Mouse (Mus musculus) myocyte (in vitro differentiated cells): ENCODE data around the gene Tmem94. TPM values are rescaled to one million over a fixed set of nuclear protein-coding genes. Genes with fewer than 3 reads are reported as not detected.

Experiments
- H3K27me3 ChIP-seq: one replicate; pipeline ENCODE4 v1.6.1; 2011; ENCODE audit not compliant: control insufficient read depth, insufficient read depth, insufficient read length
- H3K36me3 ChIP-seq: one replicate; pipeline ENCODE4 v1.6.1; 2011; ENCODE audit not compliant: control insufficient read depth, insufficient read depth
- H3K4me2 ChIP-seq: one replicate; pipeline ENCODE4 v1.6.1; 2011; ENCODE audit warnings: low read depth, control low read depth
- H3K4me3 ChIP-seq: one replicate; pipeline ENCODE4 v1.5.1; 2011; ENCODE audit warnings: mild to moderate bottlenecking, control low read depth, moderate library complexity
- H3K79me2 ChIP-seq: one replicate; pipeline ENCODE4 v1.6.1; 2011; ENCODE audit not compliant: control insufficient read depth, insufficient read depth
- H3ac ChIP-seq: one replicate; pipeline ENCODE4 v1.6.1; 2011; ENCODE audit not compliant: control insufficient read depth, insufficient read length
- CEBPB ChIP-seq: IDR thresholded peaks from 2 replicates; pipeline ENCODE4 v1.6.1; 2011; ENCODE audit warnings: mild to moderate bottlenecking, moderate library complexity; ENCODE audit not compliant: poor library complexity, insufficient read depth, severe bottlenecking
- E2F4 ChIP-seq: IDR thresholded peaks from one replicate; pipeline ENCODE4 v1.6.1; 2011; ENCODE audit warnings: mild to moderate bottlenecking, control low read depth, moderate library complexity; ENCODE audit not compliant: insufficient read depth
- MAX ChIP-seq: IDR thresholded peaks from one replicate; pipeline ENCODE4 v1.6.1; 2011; ENCODE audit warnings: low read depth, mild to moderate bottlenecking, control low read depth
- MYOD1 ChIP-seq, 3 experiments: IDR thresholded peaks; one replicate each; pipeline ENCODE4 v1.6.1; 2011; ENCODE audit warnings: control low read depth in 2 of 3, low read depth in 2 of 3, mild to moderate bottlenecking in 2 of 3, moderate library complexity in 1 of 3; ENCODE audit not compliant: insufficient read length in 2 of 3, control insufficient read depth in 1 of 3
- MYOG ChIP-seq, 3 experiments: IDR thresholded peaks; one replicate each; pipeline ENCODE4 v1.6.1; 2011; ENCODE audit warnings: control low read depth in 2 of 3, low read depth in 2 of 3, mild to moderate bottlenecking in 2 of 3; ENCODE audit not compliant: insufficient read length in 2 of 3, control insufficient read depth in 1 of 3, insufficient read depth in 1 of 3
- POLR2A ChIP-seq: IDR thresholded peaks from one replicate; pipeline ENCODE4 v1.6.1; 2011; ENCODE audit warnings: low read depth, mild to moderate bottlenecking, control low read depth, moderate library complexity; ENCODE audit not compliant: insufficient read length
- POLR2AphosphoS2 ChIP-seq: IDR thresholded peaks from one replicate; pipeline ENCODE4 v1.6.1; 2011; ENCODE audit warnings: low read depth, control low read depth; ENCODE audit not compliant: insufficient read length
- REST ChIP-seq: IDR thresholded peaks from one replicate; pipeline ENCODE4 v1.6.1; 2011; ENCODE audit warnings: mild to moderate bottlenecking, control low read depth, moderate library complexity; ENCODE audit not compliant: insufficient read depth, insufficient read length
- SRF ChIP-seq: IDR thresholded peaks from one replicate; pipeline ENCODE4 v1.6.1; 2011; ENCODE audit warnings: low read depth; ENCODE audit not compliant: control insufficient read depth, insufficient read length
- TCF12 ChIP-seq: IDR thresholded peaks from one replicate; pipeline ENCODE4 v1.6.1; 2011; ENCODE audit warnings: mild to moderate bottlenecking, control low read depth; ENCODE audit not compliant: poor library complexity, insufficient read depth, severe bottlenecking
- TCF3 ChIP-seq: IDR thresholded peaks from one replicate; pipeline ENCODE4 v1.6.1; 2011; ENCODE audit warnings: low read depth, control low read depth; ENCODE audit not compliant: insufficient read length
- USF1 ChIP-seq: IDR thresholded peaks from one replicate; pipeline ENCODE4 v1.6.1; 2011; ENCODE audit warnings: low read depth, mild to moderate bottlenecking, control low read depth, moderate library complexity
- polyA plus RNA-seq: library from polyadenylated mRNA; unstranded; fragments of >200 nt; fragmentation: generic; extraction: Trizol; gene quantifications from one replicate; pipeline ENCODE4 v1.2.1, GENCODE M21; 2012; ENCODE audit warnings: missing spikeins

Gene Tmem94
- polyA plus RNA-seq, 1 experiment = 19.6 TPM

DNA sequence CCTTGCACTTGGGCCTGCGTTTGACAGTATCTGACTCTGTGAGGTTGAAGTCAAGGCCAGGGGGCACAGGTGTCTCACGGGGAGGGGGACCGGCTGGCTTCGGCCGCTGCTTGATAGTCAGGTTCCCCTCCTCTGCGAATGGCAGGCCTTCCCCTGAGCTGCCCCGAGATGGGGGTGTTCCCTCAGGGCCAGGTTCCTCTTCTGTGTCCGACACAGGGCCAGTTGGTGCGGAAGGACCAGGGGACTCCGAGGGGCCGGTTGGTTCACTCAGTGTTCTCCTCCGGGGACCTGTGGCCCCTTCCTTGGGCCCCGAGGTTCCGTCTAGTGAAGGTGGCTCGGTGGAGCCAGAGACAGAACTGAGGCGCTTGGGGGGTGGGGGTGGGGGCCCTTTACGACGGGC, 35.7 kb downstream of the Tmem94 start:
- TF ChIP-seq POLR2A = no peak
- TF ChIP-seq SRF = no peak
- no peak for TF ChIP-seq E2F4
- TF ChIP-seq MYOD1 (IDR thresholded peaks at IDR 0.05; ENCODE audit: control insufficient read depth in 1 of 3, insufficient read length in 2 of 3, low read depth in 2 of 3) = no peak
- no peak for TF ChIP-seq MYOG (IDR thresholded peaks at IDR 0.05; ENCODE audit: control insufficient read depth in 1 of 3, insufficient read depth in 1 of 3, insufficient read length in 2 of 3, low read depth in 2 of 3)
- TF ChIP-seq USF1 = no peak
- TF ChIP-seq MAX = no peak
- no peak for TF ChIP-seq TCF12
- no peak for TF ChIP-seq CEBPB
- no peak for TF ChIP-seq REST
- TF ChIP-seq TCF3 = no peak
- no peak for TF ChIP-seq POLR2AphosphoS2

DNA sequence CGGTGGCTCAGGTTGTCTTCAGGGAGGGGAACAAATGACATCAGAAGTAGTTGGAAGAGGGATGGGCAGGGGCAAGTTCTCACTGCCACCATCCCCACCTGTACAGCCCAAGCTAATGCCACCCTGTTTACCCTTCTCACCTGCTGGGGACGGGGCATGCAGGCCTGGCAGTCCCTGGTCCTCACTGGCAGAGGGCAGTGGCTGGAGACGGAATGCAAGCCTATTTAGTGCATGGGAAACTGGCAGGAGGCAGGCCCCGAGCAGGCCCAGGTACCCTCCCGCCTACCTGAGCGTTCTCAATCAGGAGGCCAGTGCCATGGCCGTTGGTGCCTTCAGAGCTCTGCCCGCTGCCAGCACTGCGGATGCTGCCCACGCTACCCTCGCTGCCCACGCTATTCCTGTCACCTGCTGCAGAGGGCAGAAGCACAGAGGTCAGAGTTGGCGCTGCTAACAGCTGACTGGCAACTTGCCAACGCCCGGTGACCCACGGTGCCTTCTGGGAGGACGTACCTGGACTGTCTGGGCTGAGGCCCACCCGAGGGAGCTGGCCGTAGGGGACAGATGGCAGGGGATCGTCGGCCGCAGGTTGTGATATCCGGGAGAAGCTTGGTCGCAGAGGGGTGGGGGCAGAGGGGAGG, 38.0 kb downstream of the Tmem94 start:
- H3K4me3 ChIP-seq = no peak overlapping the region
- H3K4me2 ChIP-seq = no peak overlapping the region
- peak in 1 of 3 experiments; percentile 49 for TF ChIP-seq MYOD1 (IDR thresholded peaks at IDR 0.05; ENCODE audit: control insufficient read depth in 1 of 3, insufficient read length in 2 of 3, low read depth in 2 of 3)
- TF ChIP-seq MYOG (IDR thresholded peaks at IDR 0.05; ENCODE audit: control insufficient read depth in 1 of 3, insufficient read depth in 1 of 3, insufficient read length in 2 of 3, low read depth in 2 of 3) = peak in 1 of 3 experiments; percentile 58
- no peak for TF ChIP-seq REST
- no peaks in the 10 kb centered on the region for H3K36me3 ChIP-seq
- no peaks in the 10 kb centered on the region for H3K79me2 ChIP-seq
- no peaks in the 10 kb centered on the region for H3K27me3 ChIP-seq
- no peak overlapping the region for H3ac ChIP-seq

More for the DNA sequence above, 35.7 kb downstream of the Tmem94 start:
- no peaks in the 10 kb centered on the region for H3K27me3 ChIP-seq
- H3K4me3 ChIP-seq = no peak overlapping the region
- H3K4me2 ChIP-seq = no peak overlapping the region
- no peaks in the 10 kb centered on the region for H3K36me3 ChIP-seq
- H3K79me2 ChIP-seq = no peaks in the 10 kb centered on the region
- H3ac ChIP-seq = no peak overlapping the region

DNA sequence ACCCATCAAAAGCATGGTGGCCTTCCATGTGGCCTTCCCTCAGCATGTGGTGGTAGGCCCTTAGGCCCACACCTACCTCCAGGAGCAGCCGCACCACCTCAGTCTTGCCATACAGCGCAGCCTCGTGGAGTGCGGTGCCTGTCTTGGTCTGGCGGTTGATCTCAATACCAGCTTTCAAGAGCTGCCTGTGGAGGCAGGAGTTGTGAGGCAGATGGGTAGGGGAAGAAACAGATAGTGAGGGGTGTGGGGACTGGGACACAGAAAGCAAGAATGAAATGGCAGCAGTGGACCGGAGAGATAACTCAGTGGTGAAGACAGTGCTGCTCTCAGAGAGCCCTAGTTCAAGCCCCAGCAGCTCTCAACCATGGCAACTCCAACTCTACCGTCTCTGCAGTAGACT, 39.8 kb downstream of the Tmem94 start:
- no peak for TF ChIP-seq E2F4
- no peak for TF ChIP-seq POLR2A
- TF ChIP-seq POLR2AphosphoS2 = no peak
- no peak for TF ChIP-seq REST
- no peak for TF ChIP-seq CEBPB
- no peak for TF ChIP-seq SRF
- no peak for TF ChIP-seq MAX
- no peak overlapping the region for H3ac ChIP-seq
- H3K4me2 ChIP-seq = no peak overlapping the region
- H3K79me2 ChIP-seq = no peaks in the 10 kb centered on the region
- H3K27me3 ChIP-seq = no peaks in the 10 kb centered on the region
- no peak overlapping the region for H3K4me3 ChIP-seq
- H3K36me3 ChIP-seq = no peaks in the 10 kb centered on the region

DNA sequence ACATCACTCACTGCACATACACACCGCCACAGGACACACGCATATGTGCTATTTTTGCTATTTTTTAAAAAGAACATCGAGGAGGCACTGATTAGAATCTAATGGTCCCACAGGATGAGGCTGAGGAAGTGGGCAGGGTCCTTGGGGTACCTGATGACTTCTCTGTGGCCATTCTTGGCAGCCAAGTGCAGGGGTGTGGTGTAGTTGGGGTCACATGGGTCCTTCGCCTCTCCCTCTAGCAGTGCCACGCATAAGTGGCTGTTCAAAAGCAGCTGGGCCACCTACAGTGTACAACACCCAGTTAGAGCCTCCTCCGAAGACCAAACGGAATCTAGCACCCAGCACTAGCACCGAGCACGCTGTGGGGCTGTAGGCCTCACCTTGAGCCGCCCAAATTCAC, 40.9 kb downstream of the Tmem94 start:
- TF ChIP-seq USF1 (no peak), POLR2A (no peak), POLR2AphosphoS2 (no peak), REST (no peak), SRF (no peak), MYOD1 (IDR thresholded peaks at IDR 0.05; ENCODE audit: control insufficient read depth in 1 of 3, insufficient read length in 2 of 3, low read depth in 2 of 3) (no peak), MAX (no peak), MYOG (IDR thresholded peaks at IDR 0.05; ENCODE audit: control insufficient read depth in 1 of 3, insufficient read depth in 1 of 3, insufficient read length in 2 of 3, low read depth in 2 of 3) (no peak), TCF3 (no peak), TCF12 (no peak), E2F4 (no peak), CEBPB (no peak)
- H3K4me3 ChIP-seq = no peak overlapping the region
- H3K4me2 ChIP-seq = no peak overlapping the region
- H3K79me2 ChIP-seq = no peaks in the 10 kb centered on the region
- no peak overlapping the region for H3ac ChIP-seq
- H3K36me3 ChIP-seq = no peaks in the 10 kb centered on the region
- no peaks in the 10 kb centered on the region for H3K27me3 ChIP-seq

DNA sequence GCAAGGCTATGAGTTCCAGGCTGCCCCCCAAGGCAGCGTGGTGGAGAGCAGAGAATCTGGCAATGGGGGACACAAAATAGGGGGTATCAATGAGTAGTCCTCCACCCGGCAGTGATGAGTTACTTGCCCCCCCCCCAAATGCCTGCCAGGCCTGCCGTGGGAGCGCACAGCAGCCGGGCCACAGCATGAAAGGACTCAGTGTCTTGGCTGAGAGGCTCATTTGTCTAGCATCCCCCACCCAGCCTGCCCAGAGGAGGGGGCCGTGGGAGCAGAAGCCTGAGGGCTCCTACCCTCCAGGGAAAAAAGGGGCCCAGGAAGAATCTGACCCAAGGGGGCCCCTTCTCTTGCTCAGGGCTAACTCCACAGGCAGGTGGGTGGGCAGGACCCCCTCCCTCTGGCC, 42.1 kb downstream of the Tmem94 start:
- H3K79me2 ChIP-seq = no peaks in the 10 kb centered on the region
- H3ac ChIP-seq = no peak overlapping the region
- no peak overlapping the region for H3K4me3 ChIP-seq
- no peaks in the 10 kb centered on the region for H3K27me3 ChIP-seq
- no peaks in the 10 kb centered on the region for H3K36me3 ChIP-seq
- no peak overlapping the region for H3K4me2 ChIP-seq
- TF ChIP-seq REST (no peak), MAX (no peak), TCF12 (no peak), SRF (no peak), TCF3 (no peak), POLR2A (no peak), MYOD1 (IDR thresholded peaks at IDR 0.05; ENCODE audit: control insufficient read depth in 1 of 3, insufficient read length in 2 of 3, low read depth in 2 of 3) (no peak), E2F4 (no peak), USF1 (no peak), POLR2AphosphoS2 (no peak), MYOG (IDR thresholded peaks at IDR 0.05; ENCODE audit: control insufficient read depth in 1 of 3, insufficient read depth in 1 of 3, insufficient read length in 2 of 3, low read depth in 2 of 3) (no peak), CEBPB (no peak)
